In genomic region chr5:43859663-43860062, GRCm38 (mm10) we compare ENCODE assay signal across 13 mouse cellular contexts. TPM values are rescaled to one million over a fixed set of nuclear protein-coding genes. Genes with fewer than 3 reads are reported as not detected.
"Had no signal": no experiment of that assay in that cellular context is flagged by ENCODE, and none has a peak within 500 bp of the region (broad histone marks: within the 10 kb centered on the region; RNA-seq: fewer than 3 reads in every experiment).

No protein-coding gene starts in this region.

- H3K27me3 ChIP-seq: liver, embryonic 12.5 days; lung, embryonic 15.5 days; midbrain, embryonic 12.5 days had no signal

- H3K36me3 ChIP-seq: liver, embryonic 12.5 days; lung, embryonic 15.5 days; midbrain, embryonic 12.5 days had no signal

- H3K4me2 ChIP-seq: liver, embryonic 12.5 days; lung, embryonic 15.5 days; midbrain, embryonic 12.5 days had no signal

- DNase-seq: kidney, adult 9 months; kidney, postnatal 4 days; left cerebral cortex, postnatal 4 days; right cerebral cortex, postnatal 14 days; thymus, postnatal 4 days had no signal

- H3K27ac ChIP-seq: kidney, postnatal 0 days; layer of hippocampus, adult 2 months; liver, embryonic 12.5 days; lung, embryonic 15.5 days; midbrain, embryonic 12.5 days had no signal

- H3K4me1 ChIP-seq: liver, embryonic 12.5 days; midbrain, embryonic 12.5 days had no signal

- H3K9me3 ChIP-seq: lung, embryonic 15.5 days; midbrain, embryonic 12.5 days had no signal

- H3K4me3 ChIP-seq: layer of hippocampus, adult 2 months; liver, embryonic 12.5 days; lung, embryonic 15.5 days; midbrain, embryonic 12.5 days had no signal

- H3K9ac ChIP-seq: liver, embryonic 12.5 days; lung, embryonic 15.5 days; midbrain, embryonic 12.5 days had no signal

- ATAC-seq: liver, embryonic 12.5 days had no signal

RNA-seq across cellular contexts. Expression of gene Bst1, which starts 41.0 kb away (rescaled TPM):
- total RNA-seq: layer of hippocampus, adult 2 months; left cerebral cortex, postnatal 4 days had no signal
- polyA plus RNA-seq: neural tube, embryonic 14.5 days had no signal

RNA-seq across cellular contexts. Expression of gene Gm7879, which starts 53.3 kb away (rescaled TPM):
- total RNA-seq: midbrain, postnatal 0 days had no signal
- polyA plus RNA-seq: kidney, postnatal 0 days; liver, embryonic 16.5 days; lung, embryonic 15.5 days; midbrain, embryonic 12.5 days; neural tube, embryonic 14.5 days had no signal
